Mouse (Mus musculus): ENCODE measurements at regions not wholly inside any gene's neighbourhood (a gene's known extent, or its start where the extent isn't known, plus 50 kb on each side); places are given as distances from the start of the nearest gene placed in this dataset.
"Not testable (repeated sequence)": the region's sequence is repeated elsewhere in the genome, so short reads cannot be mapped to it uniquely, and the experiment has no call there.

DNA sequence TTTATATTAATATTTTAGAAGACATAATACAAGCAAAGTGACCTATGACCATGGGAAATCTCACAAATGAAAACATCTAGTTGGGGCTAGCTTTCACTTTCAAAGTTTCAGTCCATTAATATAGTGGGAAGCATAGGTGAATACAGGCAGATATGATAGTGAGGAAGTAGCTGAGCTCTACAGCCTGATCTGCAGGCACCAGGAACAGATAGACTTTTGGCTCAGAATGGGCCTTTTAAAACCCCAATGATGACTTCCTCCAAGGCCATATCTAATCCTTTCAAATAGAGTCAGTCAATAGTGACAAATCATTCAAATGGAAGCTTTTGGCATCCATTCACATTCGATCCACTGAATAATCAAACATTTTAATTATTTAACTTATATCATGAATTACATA lies 581.6 kb upstream of the Pcdh17 start:
- DNase-seq: no peak
- intact Hi-C loops (cut with DNase I): no loop called here

DNA sequence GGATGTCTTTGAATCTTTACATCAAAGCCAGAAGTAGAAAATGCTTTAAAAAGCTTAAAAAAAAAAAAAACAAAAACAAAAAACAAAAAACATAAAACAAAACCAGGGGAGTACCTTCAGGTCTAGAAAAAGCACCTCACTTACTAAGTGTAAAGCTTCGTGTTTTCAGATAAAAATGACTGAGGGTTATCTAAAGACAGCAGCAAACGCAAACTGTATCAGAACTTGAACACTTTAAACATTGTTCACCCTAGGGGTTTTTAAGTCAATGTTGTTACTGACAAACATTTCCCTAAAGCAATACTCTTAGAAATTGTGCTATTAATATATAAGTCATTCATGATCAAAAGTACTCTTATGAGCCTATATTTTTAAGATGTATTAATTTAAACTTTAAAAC lies 580.7 kb upstream of the Pcdh17 start:
- DNase-seq: no peak
- intact Hi-C loops (cut with DNase I): no loop called here

DNA sequence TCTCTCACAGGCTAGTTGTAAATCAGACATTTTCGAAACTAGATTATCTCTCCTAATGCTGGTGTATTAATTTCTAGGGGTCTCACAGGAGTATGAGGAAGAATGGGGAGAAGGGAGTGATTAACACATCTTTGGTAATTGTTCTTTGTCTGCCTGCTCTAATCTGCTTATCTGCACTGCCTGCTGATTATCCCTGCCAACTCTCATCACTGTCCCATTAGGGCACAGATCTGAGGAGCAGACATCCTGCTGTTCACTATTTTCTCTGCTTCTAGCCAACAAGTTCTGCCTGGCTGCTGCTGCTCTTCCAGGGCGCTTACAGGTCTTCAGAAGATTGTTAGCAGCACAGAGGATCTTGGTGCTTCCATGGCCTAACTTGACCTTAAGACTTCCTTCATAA lies 557.0 kb upstream of the Pcdh17 start:
- no peak for DNase-seq
- intact Hi-C loops (cut with DNase I): no loop called here

DNA sequence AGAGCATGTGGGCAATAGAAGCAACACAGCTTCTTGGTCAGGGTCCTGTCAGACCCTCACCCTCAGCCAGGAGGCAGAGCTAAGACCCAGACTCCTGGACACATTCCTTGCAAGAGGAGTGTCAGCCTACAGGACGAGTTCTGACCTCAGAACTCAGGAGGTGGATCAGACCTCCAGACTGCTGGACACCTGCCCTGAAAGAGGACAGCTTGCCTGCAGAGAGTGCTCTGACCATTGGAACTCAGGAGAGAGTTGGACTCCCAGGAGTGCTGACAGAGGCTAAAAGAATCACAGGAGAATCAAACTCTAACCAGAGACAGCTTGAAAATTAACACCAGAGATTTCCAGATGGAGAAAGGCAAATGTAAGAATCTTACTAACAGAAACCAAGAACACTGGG lies 542.7 kb upstream of the Pcdh17 start:
- intact Hi-C loops (cut with DNase I); DNase-seq: not testable (repeated sequence)

DNA sequence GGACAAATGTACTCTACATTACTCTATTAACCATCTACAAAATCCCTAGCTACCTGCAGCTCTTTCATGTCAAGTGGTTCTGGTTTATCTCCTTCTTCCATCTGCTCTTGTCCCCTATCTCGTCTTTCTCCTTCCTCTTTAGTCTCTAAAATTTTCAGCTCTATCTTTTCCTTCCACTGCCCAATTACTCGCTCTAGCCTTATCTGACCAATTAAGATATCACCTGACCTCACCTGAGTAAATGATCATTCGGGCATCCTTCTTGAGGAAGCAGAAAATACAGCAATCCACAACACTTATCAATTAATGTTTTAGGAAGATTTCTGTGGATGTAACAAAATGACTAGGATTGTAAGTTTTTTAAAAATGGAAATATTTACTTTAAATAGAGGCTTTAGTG lies 500.3 kb upstream of the Pcdh17 start:
- intact Hi-C loops (cut with DNase I): no loop called here
- no peak for DNase-seq

DNA sequence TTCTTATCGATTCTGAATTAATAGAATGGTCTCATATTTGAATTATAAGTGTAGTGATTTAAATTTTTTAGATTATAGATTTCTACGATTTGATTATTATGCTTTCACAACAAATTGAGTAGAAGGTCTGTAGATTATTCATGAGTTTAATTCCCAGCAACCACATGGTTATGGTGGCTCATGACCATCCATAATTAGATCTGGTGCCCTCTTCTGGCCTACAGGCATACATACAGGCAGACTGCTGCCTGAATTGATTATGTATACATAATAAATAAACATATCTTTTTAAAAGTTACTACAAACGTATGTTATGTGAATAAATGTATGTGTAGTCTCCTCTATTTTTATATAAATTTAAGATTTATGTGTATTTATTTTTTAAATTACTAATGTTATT lies 499.2 kb upstream of the Pcdh17 start:
- DNase-seq: no peak
- intact Hi-C loops (cut with DNase I): no loop called here

DNA sequence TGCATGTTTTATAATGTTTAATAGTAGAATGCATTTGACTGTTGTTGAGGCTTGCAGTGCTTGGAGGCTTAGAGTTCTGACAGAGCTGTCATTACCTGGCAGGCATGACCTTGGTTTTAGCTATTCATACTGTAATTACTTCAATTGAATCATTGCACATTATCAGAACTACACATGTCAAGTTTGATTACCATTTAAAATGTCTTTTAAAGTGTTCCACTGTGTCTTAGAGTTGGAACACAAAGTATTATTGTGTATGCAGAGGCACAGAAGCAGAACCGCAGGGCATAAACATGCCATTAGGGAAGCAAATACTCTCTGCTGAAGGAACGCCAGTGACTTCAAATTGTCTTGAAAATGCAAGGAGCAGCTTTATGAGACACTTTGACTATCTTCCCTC lies 493.7 kb upstream of the Pcdh17 start:
- no peak for DNase-seq
- intact Hi-C loops (cut with DNase I): no loop called here

DNA sequence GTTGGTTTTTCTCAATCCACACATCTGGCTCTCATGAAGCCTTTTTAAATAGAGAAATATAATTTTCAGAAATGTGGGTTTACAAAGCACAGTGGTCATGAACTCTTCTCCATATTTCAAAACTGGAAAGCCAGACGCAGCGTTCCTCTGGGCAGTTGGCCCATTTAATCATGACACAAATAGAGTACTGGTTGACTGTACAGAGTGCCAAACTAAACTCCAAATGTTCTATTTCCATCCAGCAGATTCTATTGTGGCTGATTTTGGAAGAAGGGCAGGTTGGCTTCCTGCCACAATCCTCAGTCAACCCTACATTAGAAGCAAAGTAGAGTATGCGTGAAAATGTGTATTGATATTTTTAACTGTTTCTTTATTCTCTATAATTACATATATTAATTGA lies 484.3 kb upstream of the Pcdh17 start:
- peak; percentile 62 to 73 for DNase-seq
- intact Hi-C loops (cut with DNase I): no loop called here

DNA sequence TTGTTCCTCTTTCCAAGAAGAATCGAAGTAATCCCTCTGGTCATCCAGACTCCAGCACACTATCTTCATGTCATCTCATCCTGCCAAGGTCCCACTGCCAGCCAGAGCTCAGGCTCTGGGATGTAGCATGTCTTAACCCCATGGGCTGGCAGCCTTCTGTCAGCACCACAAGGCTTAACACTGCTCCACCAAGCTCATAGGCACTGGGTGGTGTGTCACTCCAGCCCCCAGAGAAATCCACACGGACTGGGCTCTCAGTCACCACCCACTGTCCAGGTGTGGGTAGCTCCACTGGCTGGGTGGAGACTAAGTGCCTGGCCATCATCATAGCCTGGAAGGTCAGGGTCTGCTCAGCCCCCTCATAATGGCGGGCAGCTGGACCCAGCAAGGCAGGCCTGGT lies 459.8 kb upstream of the Pcdh17 start:
- intact Hi-C loops (cut with DNase I): no loop called here
- DNase-seq: no peak
